Mouse (Mus musculus): Measurements from ENCODE around the gene Cc2d2b.

The Cc2d2b gene

DNA sequence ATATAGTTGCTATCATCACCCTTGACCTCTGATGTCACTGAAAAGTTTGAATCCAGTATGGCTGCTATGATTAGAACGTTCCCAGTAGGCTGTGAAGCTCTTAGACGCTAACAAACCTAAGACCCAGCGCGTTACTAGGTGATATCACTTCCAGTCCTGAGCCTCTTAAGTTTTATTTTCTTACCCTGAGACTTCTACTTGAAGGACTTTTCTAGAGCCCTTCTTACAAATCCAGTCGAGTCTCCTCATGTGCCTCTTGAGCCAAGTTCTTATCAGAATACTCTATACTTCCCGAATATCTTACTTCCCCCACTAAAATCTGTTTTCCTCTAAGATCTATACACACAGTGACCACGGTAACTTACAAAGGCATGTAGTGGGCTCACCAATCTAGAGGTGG lies 89.7 kb downstream of the Cc2d2b start:
- no peak for DNase-seq

GRCm38 (mm10) chr19:40840303-40840702 lies 91.8 kb downstream of the Cc2d2b start:
- DNase-seq: no peak

GRCm38 (mm10) chr19:40841083-40841482 lies 92.5 kb downstream of the Cc2d2b start:
- no peak for DNase-seq

GRCm38 (mm10) chr19:40841593-40841992 lies 93.0 kb downstream of the Cc2d2b start:
- DNase-seq: no peak

DNA sequence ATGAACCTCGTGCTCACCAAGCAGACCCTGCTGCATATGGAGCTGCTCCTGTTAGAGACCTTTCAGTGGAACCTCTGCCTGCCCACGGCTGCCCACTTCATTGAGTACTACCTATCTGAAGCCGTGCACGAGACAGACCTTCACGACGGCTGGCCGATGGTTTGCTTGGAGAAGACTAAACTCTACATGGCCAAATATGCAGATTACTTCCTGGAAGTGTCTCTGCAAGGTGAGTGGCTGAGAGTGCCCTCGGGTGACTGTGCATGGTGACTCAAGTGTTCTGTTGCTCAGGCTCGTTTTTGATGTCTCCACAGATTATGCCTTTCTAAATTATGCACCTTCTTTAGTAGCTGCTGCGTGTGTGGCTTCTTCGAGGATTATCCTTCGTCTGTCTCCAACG lies 96.2 kb downstream of the Cc2d2b start:
- DNase-seq: no peak

GRCm38 (mm10) chr19:40849391-40849790 lies 100.8 kb downstream of the Cc2d2b start:
- no peak for DNase-seq

DNA sequence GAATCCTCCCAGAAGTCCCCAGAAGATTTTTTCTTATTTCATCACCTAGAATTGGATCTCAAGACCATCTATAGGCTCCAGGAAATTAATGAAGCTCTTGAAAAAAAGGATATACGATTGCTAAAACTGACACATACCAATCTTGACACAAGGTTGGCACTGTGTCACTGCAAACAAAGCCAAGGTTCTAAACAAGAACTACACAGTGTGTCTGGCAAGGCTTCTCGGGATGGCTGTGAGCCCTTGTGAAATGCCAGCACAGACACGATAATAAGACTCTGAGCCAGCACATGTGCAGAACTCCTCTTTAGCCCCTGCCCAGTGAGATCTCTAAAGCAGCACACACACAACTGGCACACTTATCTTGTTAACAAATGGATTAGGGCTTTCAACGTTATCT lies 111.0 kb downstream of the Cc2d2b start:
- no peak for DNase-seq

DNA sequence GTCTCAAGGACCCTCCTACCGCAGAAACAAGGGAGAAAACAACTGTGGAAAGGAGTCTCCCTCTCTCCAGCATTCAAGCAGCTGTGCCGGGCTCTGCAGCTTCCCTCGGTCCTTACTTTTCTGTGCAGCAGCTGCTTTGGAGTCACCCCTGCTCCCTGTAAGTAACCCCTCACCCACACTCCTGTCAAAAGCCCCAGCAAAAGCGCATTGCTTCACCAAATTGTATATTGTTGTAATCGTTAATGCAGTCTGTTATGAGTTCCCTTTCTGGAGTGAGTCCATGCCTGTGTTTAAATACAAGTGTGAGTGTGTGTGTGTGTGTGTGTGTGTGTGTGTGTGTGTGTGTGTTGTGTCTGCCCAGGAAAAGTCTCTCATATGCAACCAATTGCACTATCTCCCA lies 119.7 kb downstream of the Cc2d2b start:
- DNase-seq: no peak

- DNase-seq: no peak
Measured at GRCm38 (mm10) chr19:40869425-40870105, 121.0 kb downstream of the Cc2d2b start.

DNA sequence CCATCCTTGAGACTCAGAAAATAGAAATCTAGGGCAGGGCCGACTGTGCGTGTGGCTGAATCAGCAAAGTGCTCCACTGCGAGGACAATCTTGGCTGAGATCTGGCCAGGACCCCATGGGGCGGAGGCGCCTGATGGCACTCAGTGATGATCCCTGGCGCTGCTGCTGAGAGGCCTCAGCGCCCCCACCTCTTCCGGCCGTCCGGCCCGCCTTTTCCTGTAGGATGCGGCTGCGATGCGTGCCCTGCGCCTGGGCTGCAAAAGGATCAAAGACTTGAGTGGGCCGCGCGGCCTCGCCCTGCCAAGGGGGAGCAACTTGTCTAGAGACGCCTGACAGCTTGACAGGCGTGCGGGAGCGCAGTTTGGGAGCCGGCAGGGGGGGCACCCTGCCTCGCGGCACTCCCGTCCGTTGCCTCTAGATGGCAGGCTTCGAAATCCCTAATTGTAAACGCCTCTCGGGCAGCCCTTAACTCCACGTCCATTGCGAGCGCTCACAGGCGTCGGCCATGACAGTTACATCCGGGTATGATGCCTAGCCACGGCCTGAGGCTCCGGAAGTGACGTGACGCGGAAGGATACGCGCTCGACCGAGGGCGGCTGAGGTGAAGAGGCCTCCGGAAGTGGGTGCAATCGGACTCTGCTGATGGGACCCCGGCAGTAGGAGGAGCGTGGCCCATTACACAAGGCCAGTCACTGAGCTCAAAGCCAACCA lies 124.6 kb downstream of the Cc2d2b start:
- peak; percentile 85 for DNase-seq
